Mouse (Mus musculus) intestine, embryonic 14.5 days (tissue): ENCODE results near the gene Spata48. TPM values are rescaled to one million over a fixed set of nuclear protein-coding genes. Genes with fewer than 3 reads are reported as not detected.

ENCODE experiments used
- ATAC-seq: fragments of 200-750 bp; cut with Nextera tagmentation; replicated peaks from 2 replicates; pipeline ENCODE4 v1.8.0; 2017; ENCODE audit warnings: low read depth, moderate number of reproducible peaks, moderate TSS enrichment, moderate library complexity; ENCODE audit not compliant: low FRiP score, low TSS enrichment
- DNase-seq: peaks from one replicate; pipeline ENCODE4 v3.0.0-alpha.2; 2018; ENCODE audit warnings: low spot score
- H3K27ac ChIP-seq: fragments of 300-500 bp; sonication (generic); 2 replicates; pipeline ENCODE4 v1.5.1; 2014; ENCODE audit warnings: low read depth, mild to moderate bottlenecking, control low read depth
- H3K27me3 ChIP-seq: fragments of 300-500 bp; sonication (generic); replicated peaks from 2 replicates; pipeline ENCODE4 v1.6.1; 2014; ENCODE audit warnings: low read length, control low read depth; ENCODE audit not compliant: control insufficient read depth, insufficient read depth
- H3K36me3 ChIP-seq: fragments of 300-500 bp; sonication (generic); 2 replicates; pipeline ENCODE4 v1.6.1; 2014; ENCODE audit warnings: low read length, control low read depth; ENCODE audit not compliant: control insufficient read depth, insufficient read depth
- H3K4me1 ChIP-seq: fragments of 300-500 bp; sonication (generic); replicated peaks from 2 replicates; pipeline ENCODE4 v1.6.1; 2014; ENCODE audit warnings: low read length, control low read depth, mixed read lengths; ENCODE audit not compliant: control insufficient read depth, insufficient read depth
- H3K4me2 ChIP-seq: fragments of 300-500 bp; sonication (generic); 2 replicates; pipeline ENCODE4 v1.6.1; 2014; ENCODE audit warnings: low read length
- H3K4me3 ChIP-seq: fragments of 300-500 bp; sonication (generic); 2 replicates; pipeline ENCODE4 v1.5.1; 2014; ENCODE audit warnings: low read depth, low read length, control low read depth, mixed read lengths
- H3K9ac ChIP-seq: fragments of 300-500 bp; sonication (generic); 2 replicates; pipeline ENCODE4 v1.6.1; 2014; ENCODE audit warnings: mild to moderate bottlenecking, low read length
- H3K9me3 ChIP-seq: fragments of 300-500 bp; sonication (generic); 2 replicates; pipeline ENCODE4 v1.6.1; 2016; ENCODE audit warnings: low read length, control low read depth; ENCODE audit not compliant: control insufficient read depth
- WGBS: fragments of 180-500 bp; shearing (Covaris S2); extraction: QIAGEN DNeasy Blood & Tissue Kit; methylation state at CpG from one replicate; pipeline ENCODE4 v1.1.7; 2014; 5-methylcytosine and 5-hydroxymethylcytosine counted together
- polyA plus RNA-seq: library from polyadenylated mRNA; unstranded; fragments of >200 nt; fragmentation: Nextera tagmentation; extraction: Ambion mirVana; gene quantifications from 2 replicates; pipeline ENCODE4 v1.2.1, GENCODE M21; 2014

Gene Spata48
- polyA plus RNA-seq, 1 experiment from 2014 or later = 1.9 TPM

DNA sequence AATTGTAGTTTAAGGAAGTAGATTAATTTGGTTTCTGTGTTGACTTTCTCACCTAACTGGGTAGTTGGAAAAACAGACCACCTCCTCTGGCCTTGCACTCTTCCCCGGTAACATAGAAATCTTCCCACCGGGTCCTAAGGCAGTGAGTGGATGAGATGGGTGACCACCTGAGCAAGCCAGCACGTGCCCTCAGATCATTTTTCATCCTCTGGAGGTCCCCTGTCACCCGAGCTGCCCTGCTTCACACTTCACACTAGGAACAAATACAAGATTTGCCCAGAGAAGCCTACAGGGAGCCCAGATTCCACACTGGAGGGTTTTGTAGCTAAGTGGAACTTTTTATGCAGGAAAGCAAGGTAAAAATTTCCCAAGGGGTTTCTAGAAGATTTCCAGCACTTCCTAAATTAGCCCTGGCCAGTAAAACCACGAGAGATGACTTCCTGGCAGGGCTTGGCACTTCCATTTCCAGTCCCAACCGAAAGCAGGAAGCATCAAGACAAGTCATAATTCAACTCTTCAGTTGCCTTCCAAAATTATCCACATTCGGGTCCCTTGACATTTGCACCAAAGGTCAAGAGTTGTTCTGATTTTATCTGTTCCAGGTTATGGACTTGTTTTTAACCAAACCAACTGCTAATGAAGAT is 85.8 kb downstream of the Spata48 start:
- Histone ChIP-seq H3K4me3 (no peak overlapping the region), H3K36me3 (no peaks in the 10 kb centered on the region), H3K27me3 (no peaks in the 10 kb centered on the region), H3K9me3 (no peaks in the 10 kb centered on the region), H3K4me2 (no peak overlapping the region), H3K4me1 (no peaks in the 10 kb centered on the region), H3K9ac (no peak overlapping the region), H3K27ac (no peak overlapping the region)
- DNase-seq = no peak
- no peak for ATAC-seq
- WGBS = 69% methylated on average over 7 of the region's 7 CpGs

DNA sequence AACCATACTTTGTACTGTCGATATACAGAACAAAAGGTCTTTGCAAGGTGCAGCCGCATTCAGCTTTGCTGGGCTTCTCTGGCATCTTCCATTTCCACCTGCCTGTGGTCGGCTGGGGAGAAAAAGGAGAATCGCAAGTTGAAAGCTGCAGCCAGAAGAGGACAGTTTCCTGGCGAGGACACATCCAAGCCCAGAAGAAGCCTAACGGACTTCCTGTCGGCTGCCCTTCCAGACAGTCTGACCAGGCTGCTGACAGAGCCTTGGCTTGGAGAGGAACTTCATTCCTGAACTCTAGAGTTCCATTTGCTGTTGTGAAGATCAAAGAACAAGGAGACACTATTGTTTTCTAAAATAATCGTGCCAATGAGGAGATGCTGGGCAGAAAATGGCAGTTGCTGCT is 93.7 kb downstream of the Spata48 start:
- no peaks in the 10 kb centered on the region for H3K9me3 ChIP-seq
- 74% methylated on average over 8 of the region's 8 CpGs for WGBS

DNA sequence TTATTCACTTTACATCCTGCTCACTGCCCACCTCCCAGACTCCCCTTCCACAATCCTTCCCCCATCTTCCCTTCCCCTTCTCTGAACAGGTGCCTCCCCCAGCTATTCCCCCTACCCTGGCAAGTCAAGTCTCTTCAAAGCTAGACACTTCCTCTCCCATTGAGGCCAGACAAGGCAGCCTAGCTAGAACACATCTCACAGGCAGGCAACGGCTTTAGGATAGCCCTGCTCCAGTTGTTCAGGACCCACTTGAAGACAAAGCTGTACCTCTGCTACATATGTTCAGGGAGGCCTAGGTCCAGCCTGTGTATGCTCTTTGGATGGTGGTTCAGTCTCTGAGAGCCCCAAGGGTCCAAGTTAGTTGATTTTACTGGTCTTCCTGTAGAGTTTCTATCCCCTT is 94.3 kb downstream of the Spata48 start:
- Histone ChIP-seq H3K4me3 (no peak overlapping the region), H3K9ac (no peak overlapping the region), H3K36me3 (no peaks in the 10 kb centered on the region), H3K27me3 (no peaks in the 10 kb centered on the region), H3K9me3 (no peaks in the 10 kb centered on the region), H3K4me2 (no peak overlapping the region), H3K27ac (no peak overlapping the region), H3K4me1 (no peaks in the 10 kb centered on the region)
- WGBS = 88% methylated on average over 1 of the region's 1 CpGs
- no peak for ATAC-seq
- no peak for DNase-seq

More for the DNA sequence above, 93.7 kb downstream of the Spata48 start:
- DNase-seq (no peak), ATAC-seq (no peak)
- H3K36me3 ChIP-seq = no peaks in the 10 kb centered on the region
- H3K27ac ChIP-seq = no peak overlapping the region
- H3K4me2 ChIP-seq = no peak overlapping the region
- H3K4me3 ChIP-seq = no peak overlapping the region
- no peak overlapping the region for H3K9ac ChIP-seq
- H3K27me3 ChIP-seq = no peaks in the 10 kb centered on the region
- no peaks in the 10 kb centered on the region for H3K4me1 ChIP-seq

DNA sequence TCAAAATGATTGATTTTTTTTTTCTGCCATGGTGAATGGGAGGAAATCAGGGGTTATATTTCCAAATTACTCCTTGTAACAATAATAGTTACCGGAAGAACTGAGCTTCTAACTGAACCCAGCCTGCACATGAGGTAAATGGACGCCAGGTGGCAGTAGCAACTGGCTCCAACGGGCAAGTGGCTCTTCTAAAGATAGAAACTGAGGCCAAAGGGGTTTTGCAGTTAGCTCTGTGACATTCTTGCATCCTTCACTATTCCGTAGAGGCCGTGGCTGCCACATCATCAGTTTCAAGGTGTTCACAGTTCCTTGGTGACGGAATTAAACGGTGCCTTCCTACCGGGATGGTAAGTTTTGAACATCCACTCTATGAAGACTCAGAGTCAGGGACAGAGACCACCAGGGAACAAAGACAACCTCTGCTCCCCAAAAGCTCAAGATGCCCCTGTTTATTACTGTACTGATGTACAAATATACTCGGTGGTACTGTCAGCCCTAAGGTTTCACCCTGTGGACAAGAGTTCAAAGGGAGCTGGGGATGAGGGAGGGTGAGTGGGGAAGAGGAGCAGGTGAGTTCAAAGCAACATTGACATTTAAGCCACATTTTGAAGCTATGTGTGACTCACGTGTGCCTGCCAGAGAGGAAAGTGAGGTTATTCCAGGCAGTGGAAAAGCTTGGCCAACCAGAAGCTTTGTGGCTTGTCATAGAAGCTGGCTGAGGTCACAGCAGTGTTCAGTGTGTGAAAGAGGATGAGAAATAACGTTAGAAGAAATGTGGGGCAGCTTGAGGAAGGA is 95.5 kb downstream of the Spata48 start:
- DNase-seq (peak; percentile 68), ATAC-seq (no peak)
- Histone ChIP-seq H3K27me3 (no peaks in the 10 kb centered on the region), H3K4me3 (no peak overlapping the region), H3K4me1 (no peaks in the 10 kb centered on the region), H3K9me3 (no peaks in the 10 kb centered on the region), H3K9ac (no peak overlapping the region), H3K36me3 (no peaks in the 10 kb centered on the region), H3K27ac (no peak overlapping the region), H3K4me2 (no peak overlapping the region)
- 45% methylated on average over 11 of the region's 11 CpGs for WGBS

DNA sequence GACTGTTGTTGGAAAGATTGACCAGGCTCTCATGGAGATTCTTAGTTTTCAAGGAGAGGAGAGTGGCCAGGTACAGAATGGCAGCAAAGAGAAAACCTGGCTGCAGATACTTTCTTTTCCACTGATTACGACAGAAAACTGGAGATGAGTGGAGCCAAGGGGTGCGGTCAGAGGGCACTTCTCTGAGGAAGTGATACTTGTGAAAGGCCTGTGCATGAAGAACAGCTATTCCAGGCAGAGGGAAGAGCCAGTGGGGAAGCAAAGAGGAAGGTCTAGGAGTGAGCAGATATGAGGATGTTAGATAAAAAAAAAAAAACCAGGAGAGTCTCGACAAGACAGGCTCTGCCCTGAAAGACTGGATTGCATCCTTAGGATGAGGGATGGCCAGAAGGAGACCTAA is 96.8 kb downstream of the Spata48 start:
- no peak overlapping the region for H3K27ac ChIP-seq
- H3K4me3 ChIP-seq = no peak overlapping the region
- WGBS = 63% methylated on average over 3 of the region's 3 CpGs
- H3K4me2 ChIP-seq = no peak overlapping the region
- DNase-seq (no peak), ATAC-seq (no peak)
- H3K27me3 ChIP-seq = no peaks in the 10 kb centered on the region
- H3K9ac ChIP-seq = no peak overlapping the region
- no peaks in the 10 kb centered on the region for H3K36me3 ChIP-seq
- no peaks in the 10 kb centered on the region for H3K4me1 ChIP-seq
- H3K9me3 ChIP-seq = no peaks in the 10 kb centered on the region

DNA sequence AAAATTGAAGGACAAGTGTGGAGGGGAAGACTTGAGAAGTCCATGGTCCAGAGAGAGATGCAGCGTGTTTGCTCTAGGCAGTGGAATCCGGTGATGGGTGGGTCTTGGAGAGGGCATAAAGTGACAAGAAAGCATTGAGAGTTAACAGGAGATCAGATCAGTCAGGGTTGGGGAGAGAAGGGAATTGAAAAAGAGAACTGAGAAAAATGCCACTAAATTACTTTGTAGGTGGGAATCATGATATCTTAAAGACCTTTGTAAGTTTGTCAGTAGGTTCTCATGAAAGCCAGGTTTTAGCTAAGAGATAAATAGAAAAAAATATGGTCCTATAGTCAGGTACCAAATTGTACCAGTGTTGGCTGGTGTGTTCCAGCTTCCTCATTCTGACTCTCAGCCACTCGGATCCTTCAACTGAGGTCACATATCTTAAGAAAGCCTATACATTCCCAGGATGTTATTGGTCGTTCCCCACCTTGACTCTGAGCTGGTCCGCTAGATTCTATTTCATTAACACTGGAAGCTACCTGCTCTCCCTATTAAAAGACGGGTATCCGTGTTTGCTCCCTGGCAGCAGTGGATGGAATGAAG is 97.3 kb downstream of the Spata48 start:
- ATAC-seq (no peak), DNase-seq (no peak)
- Histone ChIP-seq H3K4me1 (no peaks in the 10 kb centered on the region), H3K36me3 (no peaks in the 10 kb centered on the region), H3K9me3 (no peaks in the 10 kb centered on the region), H3K27me3 (no peaks in the 10 kb centered on the region), H3K4me3 (no peak overlapping the region), H3K9ac (no peak overlapping the region), H3K4me2 (no peak overlapping the region), H3K27ac (no peak overlapping the region)
- WGBS = 82% methylated on average over 7 of the region's 7 CpGs

DNA sequence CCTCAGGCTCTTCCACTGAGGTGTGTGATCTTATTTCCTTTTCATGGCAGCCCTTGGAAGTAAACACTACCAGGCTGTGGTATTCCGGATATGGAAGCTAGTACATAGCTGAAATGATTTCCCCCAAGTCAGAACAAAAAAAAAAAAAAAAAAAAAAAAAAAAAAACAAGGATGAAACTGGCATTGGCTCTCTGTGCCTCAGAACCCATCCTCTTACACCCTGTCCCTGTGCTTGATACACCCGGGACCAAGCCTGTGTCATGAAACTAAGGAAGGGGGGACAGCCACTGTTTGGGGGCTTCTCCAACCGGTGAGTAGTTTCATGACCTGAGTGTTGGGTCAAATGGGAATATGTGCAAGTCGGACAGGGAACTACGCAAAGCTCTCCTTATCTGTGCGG is 99.2 kb downstream of the Spata48 start:
- ATAC-seq = no peak
- H3K9me3 ChIP-seq = no peaks in the 10 kb centered on the region
- H3K4me2 ChIP-seq = no peak overlapping the region

DNA sequence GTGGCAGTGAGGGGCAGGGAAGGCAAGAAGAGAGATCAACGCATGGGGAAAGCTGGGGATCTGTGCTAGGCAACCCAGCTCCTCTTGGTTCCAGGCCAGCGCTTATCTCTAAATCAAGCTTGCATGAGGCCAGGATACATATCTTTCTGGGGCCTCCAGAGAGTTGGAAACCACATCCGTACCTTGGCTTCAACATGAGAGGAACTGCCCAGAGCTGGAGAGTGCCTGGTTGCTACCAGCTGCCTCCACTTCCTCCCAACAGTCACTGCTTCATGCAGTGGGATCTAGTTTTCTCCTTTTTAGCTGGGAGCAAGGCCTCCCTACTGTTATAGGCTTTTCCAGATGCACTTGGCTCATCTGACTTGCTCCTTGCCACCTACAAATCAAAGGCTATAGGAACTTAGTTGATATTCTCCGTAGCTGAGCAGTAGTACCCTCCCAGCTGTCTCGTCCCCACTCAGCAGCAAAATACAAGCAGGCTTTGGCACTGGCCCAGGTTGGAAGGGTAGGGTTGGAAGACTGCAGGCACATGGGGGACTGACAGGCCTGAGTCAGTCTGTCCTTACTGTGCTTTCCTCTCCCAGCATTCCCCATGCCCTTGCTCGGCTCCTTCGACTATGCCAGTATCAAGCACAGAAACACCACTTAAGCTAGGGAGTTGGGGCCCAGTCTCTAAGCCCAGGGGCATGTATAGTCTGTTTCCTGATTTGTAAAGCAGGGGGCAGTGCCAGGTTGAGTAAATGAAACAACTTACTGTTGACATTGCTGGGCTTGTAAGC is 102.6 kb downstream of the Spata48 start:
- Histone ChIP-seq H3K9me3 (no peaks in the 10 kb centered on the region), H3K4me2 (no peak overlapping the region), H3K36me3 (no peaks in the 10 kb centered on the region), H3K9ac (no peak overlapping the region), H3K4me3 (no peak overlapping the region), H3K27ac (no peak overlapping the region), H3K27me3 (no peaks in the 10 kb centered on the region), H3K4me1 (no peaks in the 10 kb centered on the region)
- 72% methylated on average over 7 of the region's 7 CpGs for WGBS
- no peak for ATAC-seq
- no peak for DNase-seq

More for the DNA sequence above, 99.2 kb downstream of the Spata48 start:
- 83% methylated on average over 6 of the region's 6 CpGs for WGBS
- Histone ChIP-seq H3K27ac (no peak overlapping the region), H3K4me1 (no peaks in the 10 kb centered on the region), H3K4me3 (no peak overlapping the region), H3K27me3 (no peaks in the 10 kb centered on the region), H3K36me3 (no peaks in the 10 kb centered on the region), H3K9ac (no peak overlapping the region)
- no peak for DNase-seq
